Mouse (Mus musculus) liver, postnatal 0 days (tissue): ENCODE data around the gene Olfr164. TPM values are rescaled to one million over a fixed set of nuclear protein-coding genes. Genes with fewer than 3 reads are reported as not detected.

Source experiments
- ATAC-seq: fragments of 200-750 bp; cut with Nextera tagmentation; 2 replicates; pipeline ENCODE4 v1.8.0; 2017; ENCODE audit warnings: mild to moderate bottlenecking, moderate library complexity
- DNase-seq: peaks from one replicate; pipeline ENCODE4 v3.0.0-alpha.2; 2016
- H3K27ac ChIP-seq: fragments of 300-500 bp; sonication (generic); 2 replicates; pipeline ENCODE4 v1.5.1; 2014; ENCODE audit warnings: antibody characterized with exemption, moderate library complexity, mild to moderate bottlenecking, low read depth
- H3K27me3 ChIP-seq: fragments of 300-500 bp; sonication (generic); 2 replicates; pipeline ENCODE4 v1.6.1; 2014; ENCODE audit warnings: low read length, control low read depth, mixed read lengths; ENCODE audit not compliant: insufficient read depth
- H3K36me3 ChIP-seq: fragments of 300-500 bp; sonication (generic); replicated peaks from 2 replicates; pipeline ENCODE4 v1.6.1; 2014; ENCODE audit warnings: mild to moderate bottlenecking, control low read depth, low read length, moderate library complexity, mixed read lengths; ENCODE audit not compliant: insufficient read depth
- H3K4me1 ChIP-seq: fragments of 300-500 bp; sonication (generic); 2 replicates; pipeline ENCODE4 v1.6.1; 2014; ENCODE audit warnings: antibody characterized with exemption, mild to moderate bottlenecking, control low read depth; ENCODE audit not compliant: insufficient read depth
- H3K4me2 ChIP-seq: fragments of 300-500 bp; sonication (generic); 2 replicates; pipeline ENCODE4 v1.6.1; 2014; ENCODE audit warnings: low read depth, mild to moderate bottlenecking, low read length, moderate library complexity, mixed read lengths
- H3K4me3 ChIP-seq: fragments of 300-500 bp; sonication (generic); 2 replicates; pipeline ENCODE4 v1.5.1; 2014; ENCODE audit warnings: low read depth, low read length
- H3K9ac ChIP-seq: fragments of 300-500 bp; sonication (generic); replicated peaks from 2 replicates; pipeline ENCODE4 v1.6.1; 2014; ENCODE audit warnings: mild to moderate bottlenecking, moderate library complexity
- H3K9me3 ChIP-seq: fragments of 300-500 bp; sonication (generic); 2 replicates; pipeline ENCODE4 v1.6.1; 2016; ENCODE audit warnings: mild to moderate bottlenecking, control low read depth, low read length, mixed read lengths
- CTCF ChIP-seq: sonication (generic); IDR thresholded peaks from 2 replicates; pipeline ENCODE4 v1.5.1; 2016; ENCODE audit warnings: antibody characterized with exemption, low read depth
- EP300 ChIP-seq: IDR thresholded peaks from 2 replicates; pipeline ENCODE4 v1.6.1; 2016; ENCODE audit warnings: antibody characterized with exemption, low read depth, mild to moderate bottlenecking
- WGBS: fragments of 180-500 bp; shearing (Covaris S2); extraction: QIAGEN DNeasy Blood & Tissue Kit; methylation state at CpG from one replicate; pipeline ENCODE4 v1.1.7; 2014; ENCODE audit not compliant: insufficient replicate concordance; 5-methylcytosine and 5-hydroxymethylcytosine counted together
- microRNA-seq: library from miRNA; unstranded; fragments of <30 nt; microRNA quantifications from one replicate; pipeline ENCODE4, GENCODE M21; 2016
- polyA plus RNA-seq: library from polyadenylated mRNA; unstranded; fragments of >200 nt; fragmentation: Nextera tagmentation; extraction: Ambion mirVana; gene quantifications from 2 replicates; pipeline ENCODE4 v1.2.1, GENCODE M21; 2015

Olfr164 gene
- polyA plus RNA-seq, 1 experiment from 2014 or later: 0.07 TPM

- 64% methylated on average over 6 of the region's 6 CpGs for whole genome bisulfite sequencing
- H3K27ac ChIP-seq: no peak overlapping the region
- H3K4me2 ChIP-seq: no peak overlapping the region
- TF ChIP-seq EP300 (no peak), CTCF (no peak)
- no peaks in the 10 kb centered on the region for H3K36me3 ChIP-seq
- H3K9me3 ChIP-seq: no peaks in the 10 kb centered on the region
- H3K9ac ChIP-seq: no peak overlapping the region
- no peaks in the 10 kb centered on the region for H3K27me3 ChIP-seq
- ATAC-seq (no peak), DNase-seq (no peak)
- no peaks in the 10 kb centered on the region for H3K4me1 ChIP-seq
- no peak overlapping the region for H3K4me3 ChIP-seq
Observed at GRCm38 (mm10) chr16:19240792-19241538, 72.9 kb downstream of the Olfr164 start.

- Histone ChIP-seq H3K4me2 (no peak overlapping the region), H3K9ac (no peak overlapping the region), H3K4me3 (no peak overlapping the region), H3K27ac (no peak overlapping the region), H3K27me3 (no peaks in the 10 kb centered on the region), H3K36me3 (no peaks in the 10 kb centered on the region), H3K4me1 (no peaks in the 10 kb centered on the region), H3K9me3 (no peaks in the 10 kb centered on the region)
- TF ChIP-seq CTCF (no peak), EP300 (no peak)
- ATAC-seq (no peak), DNase-seq (no peak)
- 74% methylated on average over 4 of the region's 4 CpGs for WGBS
Observed at GRCm38 (mm10) chr16:19236719-19237118, 77.1 kb downstream of the Olfr164 start.

Small RNAs within 50 kb of the gene (microRNA-seq; reads per million reads assigned to microRNA genes)
- gene Gm23612: not detected

Other genes starting within 250 kb of the Olfr164 start
- gene Olfr165, start 109.1 kb upstream of the Olfr164 start, polyA plus RNA-seq: not detected in 2 replicates
- not detected in 2 replicates for gene Olfr166, start 169.6 kb upstream of the Olfr164 start, polyA plus RNA-seq
- gene Olfr167, start 208.2 kb upstream of the Olfr164 start, polyA plus RNA-seq: not detected in 2 replicates
- not detected in 2 replicates for gene Olfr168, start 221.5 kb upstream of the Olfr164 start, polyA plus RNA-seq